Mouse (Mus musculus): ENCODE results near the gene Urm1. TPM values are rescaled to one million over a fixed set of nuclear protein-coding genes. Genes with fewer than 3 reads are reported as not detected.

The Urm1 gene
- polyA plus RNA-seq, 1 experiment from 2014 or later, result 22.8 TPM

GRCm38 (mm10) chr2:29855585-29856210 lies 35.8 kb downstream of the Urm1 start:
- H3K27me3 ChIP-seq, result no peaks in the 10 kb centered on the region
- peak; percentile 63; the same call in 1 of the 2 replicates for ATAC-seq (ENCODE audit: low read depth)
- WGBS, result 26% methylated on average over 10 of the region's 10 CpGs
- H3K36me3 ChIP-seq, result no peaks in the 10 kb centered on the region
- no peak overlapping the region for H3K4me2 ChIP-seq
- H3K9me3 ChIP-seq, result no peaks in the 10 kb centered on the region
- H3K9ac ChIP-seq, result peak overlapping the region; percentile 27; the same call in 1 of the 2 replicates
- H3K27ac ChIP-seq (replicated peaks), result peak overlapping the region; percentile 85
- no peak overlapping the region for H3K4me3 ChIP-seq
- H3K4me1 ChIP-seq (replicated peaks), result peaks cover 65% of the 10 kb centered on the region

- H3K27ac ChIP-seq (replicated peaks), result peak overlapping the region; percentile 85
- 2% methylated on average over 19 of the region's 19 CpGs for WGBS
- no peak overlapping the region for H3K4me2 ChIP-seq
- no peak overlapping the region for H3K4me3 ChIP-seq
- no peaks in the 10 kb centered on the region for H3K36me3 ChIP-seq
- H3K9ac ChIP-seq, result peak overlapping the region; percentile 59
- H3K27me3 ChIP-seq, result no peaks in the 10 kb centered on the region
- H3K4me1 ChIP-seq (replicated peaks), result peaks cover 64% of the 10 kb centered on the region
- H3K9me3 ChIP-seq, result no peaks in the 10 kb centered on the region
- peak; percentile 48 for ATAC-seq (ENCODE audit: low read depth)
Observed at GRCm38 (mm10) chr2:29856451-29857260, 36.8 kb downstream of the Urm1 start.

DNA sequence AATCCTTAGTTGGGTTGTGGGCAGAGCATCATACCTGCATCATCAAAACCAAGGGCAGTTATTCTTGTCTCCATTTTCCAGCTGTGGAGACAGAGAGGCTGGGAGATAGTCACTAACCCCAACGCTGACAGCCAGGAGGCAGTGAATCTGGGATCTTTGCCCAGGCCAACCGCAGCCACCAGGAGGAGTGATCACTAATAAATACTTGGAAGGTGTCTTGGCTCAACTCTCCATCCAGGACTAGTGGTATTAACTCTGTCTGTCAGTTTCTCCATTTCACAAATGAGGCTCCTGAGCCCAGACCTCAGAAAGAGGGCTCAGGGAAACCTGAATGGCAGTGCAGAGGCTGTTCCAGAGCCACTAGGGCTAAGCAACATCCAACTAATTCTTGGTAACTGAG lies 37.5 kb downstream of the Urm1 start:
- Histone ChIP-seq H3K4me3 (no peak overlapping the region), H3K9ac (peak overlapping the region; percentile 59; the same call in 1 of the 2 replicates), H3K4me2 (no peak overlapping the region), H3K36me3 (no peaks in the 10 kb centered on the region), H3K9me3 (no peaks in the 10 kb centered on the region), H3K27me3 (no peaks in the 10 kb centered on the region), H3K27ac (replicated peaks) (peak overlapping the region; percentile 85), H3K4me1 (replicated peaks) (peaks cover 64% of the 10 kb centered on the region)
- no peak for ATAC-seq (ENCODE audit: low read depth)
- WGBS, result 14% methylated on average over 2 of the region's 2 CpGs

DNA sequence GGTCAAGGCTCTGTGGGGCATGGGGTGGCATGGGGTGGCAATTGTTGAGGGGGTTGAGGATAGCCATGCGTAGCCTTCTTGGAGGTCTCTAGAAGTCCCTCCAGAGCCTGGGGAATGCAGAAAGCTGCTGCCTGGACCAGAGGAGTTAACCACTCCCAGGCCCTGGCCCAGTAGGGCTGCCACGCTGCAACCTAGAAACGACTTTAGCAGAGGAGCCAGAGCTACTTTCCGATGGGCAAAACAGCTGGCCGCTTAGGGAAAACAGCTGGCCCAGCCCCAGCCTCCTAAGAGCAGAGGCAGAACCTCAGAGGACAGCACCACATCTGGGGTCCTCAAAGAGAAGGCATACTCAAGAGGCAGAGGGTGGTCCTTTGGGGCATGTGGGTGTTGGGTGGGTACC lies 38.1 kb downstream of the Urm1 start:
- H3K4me3 ChIP-seq, result no peak overlapping the region
- H3K4me1 ChIP-seq (replicated peaks), result peaks cover 58% of the 10 kb centered on the region
- 55% methylated on average over 5 of the region's 5 CpGs for WGBS

GRCm38 (mm10) chr2:29858748-29859473 lies 39.0 kb downstream of the Urm1 start:
- peak overlapping the region; percentile 28; the same call in 1 of the 2 replicates for H3K27ac ChIP-seq (replicated peaks)
- no peak overlapping the region for H3K4me3 ChIP-seq
- H3K36me3 ChIP-seq, result no peaks in the 10 kb centered on the region
- H3K9me3 ChIP-seq, result no peaks in the 10 kb centered on the region
- H3K4me1 ChIP-seq (replicated peaks), result peaks cover 49% of the 10 kb centered on the region
- no peak for ATAC-seq (ENCODE audit: low read depth)
- 9% methylated on average over 5 of the region's 5 CpGs for WGBS
- H3K27me3 ChIP-seq, result no peaks in the 10 kb centered on the region
- H3K9ac ChIP-seq, result no peak overlapping the region
- H3K4me2 ChIP-seq, result no peak overlapping the region

More for the DNA sequence above, 38.1 kb downstream of the Urm1 start:
- Histone ChIP-seq H3K27me3 (no peaks in the 10 kb centered on the region), H3K36me3 (no peaks in the 10 kb centered on the region), H3K9ac (no peak overlapping the region), H3K4me2 (no peak overlapping the region), H3K9me3 (no peaks in the 10 kb centered on the region), H3K27ac (replicated peaks) (no peak overlapping the region)
- ATAC-seq (ENCODE audit: low read depth), result no peak

DNA sequence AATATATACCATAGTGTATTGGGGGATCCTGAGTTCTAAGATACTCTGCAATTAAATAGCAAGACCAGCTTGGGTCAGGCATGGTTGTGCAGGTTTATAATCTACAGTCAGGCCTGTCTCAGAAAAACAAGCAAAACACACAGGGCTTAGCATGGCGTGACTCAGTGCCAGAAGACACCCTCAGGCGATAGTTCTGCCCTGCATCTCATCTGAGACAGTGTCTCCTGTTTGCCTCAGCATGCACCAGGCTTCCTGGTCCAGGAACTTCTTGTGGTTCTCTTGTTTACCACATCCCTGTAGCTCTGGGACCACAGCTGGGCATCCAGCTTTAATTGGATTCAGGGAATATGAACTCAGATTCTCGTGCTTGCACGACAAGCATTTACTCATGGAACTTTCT lies 45.2 kb downstream of the Urm1 start:
- Histone ChIP-seq H3K9ac (no peak overlapping the region; the same call in 1 of the 2 replicates), H3K27me3 (no peaks in the 10 kb centered on the region), H3K9me3 (no peaks in the 10 kb centered on the region), H3K4me2 (no peak overlapping the region), H3K27ac (replicated peaks) (no peak overlapping the region), H3K4me1 (replicated peaks) (peaks cover 18% of the 10 kb centered on the region), H3K36me3 (no peaks in the 10 kb centered on the region), H3K4me3 (no peak overlapping the region)
- WGBS, result 70% methylated on average over 4 of the region's 4 CpGs
- no peak for ATAC-seq (ENCODE audit: low read depth)

DNA sequence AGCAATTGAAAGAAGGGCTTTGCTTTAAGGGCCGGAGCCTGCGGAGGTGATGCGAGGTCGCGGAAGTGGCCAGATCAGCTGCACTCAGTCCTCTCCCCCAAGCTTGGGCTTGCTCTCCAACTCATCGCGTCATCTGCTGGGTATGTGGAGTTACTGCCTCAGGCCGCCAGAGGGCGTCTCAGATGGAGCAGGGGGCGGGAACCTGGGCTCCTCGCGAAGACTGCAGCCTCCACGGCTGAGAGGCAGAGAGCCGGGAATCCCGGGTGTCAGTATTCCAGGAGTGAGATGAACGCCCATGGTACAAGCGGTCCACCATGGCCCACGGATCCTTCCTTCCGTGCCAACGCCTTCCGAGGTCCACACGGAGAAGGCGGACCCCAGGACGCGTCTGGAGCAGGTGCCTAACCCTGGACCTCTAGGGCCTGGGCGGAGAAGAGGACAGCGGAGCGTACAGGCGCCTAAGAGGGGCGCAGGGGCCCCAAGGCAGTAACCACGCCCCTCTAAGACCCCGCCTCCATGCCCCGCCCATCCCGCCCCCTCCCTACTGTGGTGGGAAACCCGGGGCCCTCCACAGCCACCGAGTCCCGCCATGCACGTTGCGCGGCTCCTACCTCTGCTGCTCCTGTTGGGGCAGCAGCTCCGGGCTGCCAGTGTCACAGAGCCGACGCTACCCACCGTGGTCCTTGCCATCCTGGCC lies 49.2 kb downstream of the Urm1 start, which contains the start of gene Cercam:
Cercam (plus strand) TSS at position 216 of the 697 bp plus-strand sequence.
- H3K9me3 ChIP-seq, result no peaks in the 10 kb centered on the region
- no peaks in the 10 kb centered on the region for H3K27me3 ChIP-seq
- WGBS, result under 1% methylated on average over 44 of the region's 44 CpGs
- ATAC-seq (ENCODE audit: low read depth), result peak; percentile 91
- peaks cover 30% of the 10 kb centered on the region for H3K4me1 ChIP-seq (replicated peaks)
- H3K27ac ChIP-seq (replicated peaks), result peak within 1 kb of the TSS; percentile 74
- peak within 1 kb of the TSS; percentile 44 for H3K4me3 ChIP-seq
- peak within 1 kb of the TSS; percentile 74 for H3K4me2 ChIP-seq
- peak within 1 kb of the TSS; percentile 73 for H3K9ac ChIP-seq
- peaks cover 27% of the 10 kb centered on the region; the same call in 1 of the 2 replicates for H3K36me3 ChIP-seq

- WGBS, result 3% methylated on average over 17 of the region's 17 CpGs
- peak overlapping the region; percentile 74 for H3K27ac ChIP-seq (replicated peaks)
- peak overlapping the region; percentile 73 for H3K9ac ChIP-seq
- peaks cover 27% of the 10 kb centered on the region; the same call in 1 of the 2 replicates for H3K36me3 ChIP-seq
- H3K4me3 ChIP-seq, result peak overlapping the region; percentile 44
- no peaks in the 10 kb centered on the region for H3K27me3 ChIP-seq
- H3K4me2 ChIP-seq, result peak overlapping the region; percentile 74
- H3K9me3 ChIP-seq, result no peaks in the 10 kb centered on the region
- peak; percentile 79 for ATAC-seq (ENCODE audit: low read depth)
- H3K4me1 ChIP-seq (replicated peaks), result peaks cover 30% of the 10 kb centered on the region
Observed at GRCm38 (mm10) chr2:29869646-29870451, 50.0 kb downstream of the Urm1 start.

- Histone ChIP-seq H3K9ac (no peak overlapping the region), H3K27me3 (no peaks in the 10 kb centered on the region), H3K4me2 (no peak overlapping the region), H3K9me3 (no peaks in the 10 kb centered on the region), H3K4me3 (no peak overlapping the region), H3K27ac (replicated peaks) (no peak overlapping the region), H3K4me1 (replicated peaks) (peaks cover 31% of the 10 kb centered on the region), H3K36me3 (peaks cover 41% of the 10 kb centered on the region)
- no peak for ATAC-seq (ENCODE audit: low read depth)
- 90% methylated on average over 10 of the region's 10 CpGs for WGBS
Observed at GRCm38 (mm10) chr2:29872581-29873295, 52.9 kb downstream of the Urm1 start.

DNA sequence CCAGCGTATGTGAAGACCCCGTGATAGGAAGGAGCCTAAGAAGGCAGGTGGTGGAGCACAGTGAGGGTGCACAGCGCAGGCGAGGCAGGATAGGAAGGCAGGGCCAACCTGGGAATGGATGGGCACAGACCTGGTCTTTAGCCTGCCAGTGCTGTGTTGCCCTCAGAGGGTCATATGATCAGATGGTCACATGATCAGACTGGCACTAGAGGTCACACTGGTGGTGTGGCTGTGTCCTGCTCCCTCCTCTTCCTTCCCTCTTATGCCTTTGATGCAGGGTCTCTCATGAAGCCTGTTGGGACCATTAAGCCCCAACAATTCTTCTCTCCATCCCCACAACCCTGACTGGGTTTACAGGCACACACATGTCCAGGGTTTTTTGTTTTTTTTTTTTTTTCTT lies 53.9 kb downstream of the Urm1 start:
- Histone ChIP-seq H3K9me3 (no peaks in the 10 kb centered on the region), H3K36me3 (peaks cover 46% of the 10 kb centered on the region), H3K9ac (no peak overlapping the region), H3K4me3 (no peak overlapping the region), H3K4me2 (no peak overlapping the region), H3K27me3 (no peaks in the 10 kb centered on the region), H3K4me1 (replicated peaks) (peaks cover 34% of the 10 kb centered on the region), H3K27ac (replicated peaks) (no peak overlapping the region)
- 94% methylated on average over 4 of the region's 4 CpGs for WGBS
- no peak for ATAC-seq (ENCODE audit: low read depth)
